Comparison of ENCODE assay signal across 7 mouse cellular contexts in genomic region chr7:83882150-83882632, GRCm38 (mm10). TPM values are rescaled to one million over a fixed set of nuclear protein-coding genes. Genes with fewer than 3 reads are reported as not detected.
DNase-seq lines count a peak whose midpoint lies in the region; ATAC-seq and TF ChIP-seq lines count a peak whose summit lies in the region.

No protein-coding gene starts in this region.

- no peaks in the 10 kb centered on the region for H3K27me3 ChIP-seq in heart, embryonic 12.5 days (replicated peaks)
- H3K27me3 ChIP-seq in liver, embryonic 11.5 days (replicated peaks; ENCODE audit: control insufficient read depth, insufficient read depth, low read length), result no peaks in the 10 kb centered on the region

- peak overlapping the region; percentile 91 for H3K4me2 ChIP-seq in heart, embryonic 12.5 days
- peak overlapping the region; percentile 97 for H3K4me2 ChIP-seq in liver, embryonic 11.5 days

- DNase-seq in right cerebral cortex, postnatal 10 days (ENCODE audit: low spot score in 2 of 2), result peak; percentile 44 to 48
- no peak for DNase-seq in right cerebral cortex, adult 18-20 months
- peak; percentile 40 for DNase-seq in liver, embryonic 11.5 days (ENCODE audit: low spot score)
- DNase-seq in right cerebral cortex, adult 2 months (ENCODE audit: low spot score in 2 of 2), result no peak

- no peak for ATAC-seq in heart, embryonic 12.5 days (ENCODE audit: insufficient number of reproducible peaks, low FRiP score)
- no peak for ATAC-seq in liver, embryonic 11.5 days (replicated peaks; ENCODE audit: low FRiP score)

- peaks cover 17% of the 10 kb centered on the region for H3K36me3 ChIP-seq in heart, embryonic 12.5 days
- peaks cover 11% of the 10 kb centered on the region for H3K36me3 ChIP-seq in liver, embryonic 11.5 days (ENCODE audit: control insufficient read depth, insufficient read depth, low read length)

- WGBS in heart, embryonic 12.5 days, result 81% methylated on average over 35 of the region's 35 CpGs
- WGBS in liver, embryonic 11.5 days, result 85% methylated on average over 35 of the region's 35 CpGs
- WGBS in olfactory bulb, adult 2 months, result 91% methylated on average over 35 of the region's 35 CpGs

- peak overlapping the region; percentile 91 for H3K9ac ChIP-seq in heart, embryonic 12.5 days
- H3K9ac ChIP-seq in liver, embryonic 11.5 days (ENCODE audit: low read depth, low read length), result peak overlapping the region; percentile 96

- 0 out of 2 replicates have a peak overlapping the region, but pooled peaks have one; percentile 94 for H3K27ac ChIP-seq in cortical plate, adult 2 months (ENCODE audit: insufficient read depth, low read length)
- H3K27ac ChIP-seq in heart, embryonic 12.5 days (ENCODE audit: poor library complexity, severe bottlenecking), result peak overlapping the region; percentile 98; the same call in 1 of the 2 replicates
- peak overlapping the region; percentile 38 for H3K27ac ChIP-seq in liver, embryonic 11.5 days (ENCODE audit: low read depth, low read length)
- no peak overlapping the region for H3K27ac ChIP-seq in olfactory bulb, adult 2 months (ENCODE audit: insufficient read depth, low read depth, low read length)

- H3K4me3 ChIP-seq in cortical plate, adult 2 months (ENCODE audit: insufficient read depth, low read length), result peak overlapping the region; percentile 61
- peak overlapping the region; percentile 69 for H3K4me3 ChIP-seq in heart, embryonic 12.5 days
- peak overlapping the region; percentile 95 for H3K4me3 ChIP-seq in liver, embryonic 11.5 days (ENCODE audit: low read depth, low read length)
- peak overlapping the region; percentile 74 for H3K4me3 ChIP-seq in olfactory bulb, adult 2 months (ENCODE audit: insufficient read depth, low read depth, low read length)

- H3K4me1 ChIP-seq in cortical plate, adult 2 months (ENCODE audit: control insufficient read depth, insufficient read depth, low read length), result peaks cover 15% of the 10 kb centered on the region
- H3K4me1 ChIP-seq in heart, embryonic 12.5 days (replicated peaks), result peaks cover 51% of the 10 kb centered on the region
- H3K4me1 ChIP-seq in liver, embryonic 11.5 days (replicated peaks; ENCODE audit: control insufficient read depth, insufficient read depth, low read length), result peaks cover 42% of the 10 kb centered on the region
- peaks cover 9% of the 10 kb centered on the region for H3K4me1 ChIP-seq in olfactory bulb, adult 2 months (ENCODE audit: control insufficient read depth, insufficient read depth, low read length)

- no peaks in the 10 kb centered on the region for H3K9me3 ChIP-seq in heart, embryonic 12.5 days (replicated peaks)
- no peaks in the 10 kb centered on the region for H3K9me3 ChIP-seq in liver, embryonic 11.5 days (ENCODE audit: control insufficient read depth, low read length)

- TF ChIP-seq CTCF in cortical plate, adult 2 months (IDR thresholded peaks at IDR 0.05; ENCODE audit: extremely low read depth, insufficient read depth, low read length), result no peak
- no peak for TF ChIP-seq CTCF in olfactory bulb, adult 2 months (IDR thresholded peaks at IDR 0.05; ENCODE audit: insufficient read depth, low read depth, low read length)

- TF ChIP-seq POLR2A in cortical plate, adult 2 months (IDR thresholded peaks at IDR 0.05; ENCODE audit: extremely low read depth, insufficient read depth, low read length), result no peak
- no peak for TF ChIP-seq POLR2A in olfactory bulb, adult 2 months (IDR thresholded peaks at IDR 0.05; ENCODE audit: insufficient read depth, low read depth, low read length)

RNA-seq across cellular contexts. Expression of gene Tlnrd1, which starts 1.9 kb away (rescaled TPM):
- 18.1 and 20.5 TPM in 2 replicates for polyA plus RNA-seq in cortical plate, adult 2 months (2012; rRNA removed)
- 21.2 and 22.6 TPM in 2 replicates for polyA plus RNA-seq in heart, embryonic 12.5 days (2016; fragmentation: Nextera tagmentation; extraction: Ambion mirVana)
- 16.4 and 17.4 TPM in 2 replicates for polyA plus RNA-seq in liver, embryonic 11.5 days (2014; fragmentation: Nextera tagmentation; extraction: Ambion mirVana)
- 138 TPM in 1 of 2 replicates, not detected in the other for polyA plus RNA-seq in olfactory bulb, adult 2 months (2012; ENCODE audit: insufficient read depth, insufficient read length, low replicate concordance, missing spikeins)

RNA-seq across cellular contexts. Expression of gene Mesd, which starts 2.1 kb away (rescaled TPM):
- polyA plus RNA-seq in cortical plate, adult 2 months (2012; rRNA removed), result 34.8 and 37.8 TPM in 2 replicates
- polyA plus RNA-seq in heart, embryonic 12.5 days (2016; fragmentation: Nextera tagmentation; extraction: Ambion mirVana), result 101 and 107 TPM in 2 replicates
- 92.6 and 93.0 TPM in 2 replicates for polyA plus RNA-seq in liver, embryonic 11.5 days (2014; fragmentation: Nextera tagmentation; extraction: Ambion mirVana)
- not detected in 2 replicates for polyA plus RNA-seq in olfactory bulb, adult 2 months (2012; ENCODE audit: insufficient read depth, insufficient read length, low replicate concordance, missing spikeins)

Comparison
In these comparisons a context has a peak if more than half of its experiments do, and no peak if none do; other contexts are left out.
1. DNase-seq: peak in right cerebral cortex, postnatal 10 days (2 of 2) and liver, embryonic 11.5 days (single experiment); none in right cerebral cortex, adult 18-20 months (single experiment) and right cerebral cortex, adult 2 months (0 of 2).
2. Peak in every context shown above with its lines, with median percentiles within 50 percentile points of each other: H3K4me3 ChIP-seq.